Mouse (Mus musculus) layer of hippocampus, adult 2 months (tissue): Measurements from ENCODE around the gene Stac2. TPM values are rescaled to one million over a fixed set of nuclear protein-coding genes. Genes with fewer than 3 reads are reported as not detected.

Experiments
- DNase-seq, 2 experiments: peaks; one replicate each; pipeline ENCODE4 v3.0.0; 2022; ENCODE audit warnings: low spot score in 2 of 2
- H3K27ac ChIP-seq: fragments of 200-600 bp; 2 replicates; pipeline ENCODE4 v1.8.1; 2022
- H3K4me3 ChIP-seq: fragments of 200-600 bp; 2 replicates; pipeline ENCODE4 v1.8.1; 2022; ENCODE audit warnings: mild to moderate bottlenecking
- CTCF ChIP-seq: fragments of 200-600 bp; conservative IDR thresholded peaks from 2 replicates; pipeline ENCODE4 v1.8.1; 2022; ENCODE audit warnings: antibody characterized with exemption, mild to moderate bottlenecking, moderate library complexity
- microRNA-seq, 2 experiments: library from miRNA; unstranded; fragments of <30 nt; microRNA quantifications; one replicate each; pipeline ENCODE4 v1.2.0; 2021
- total RNA-seq, 2 experiments: library from RNA; stranded (reverse); gene quantifications; 2 replicates each; pipeline ENCODE4 v1.2.3; 2021

The Stac2 gene
- total RNA-seq, 2 experiments from 2014 or later, result 50.2 to 50.8 TPM

DNA sequence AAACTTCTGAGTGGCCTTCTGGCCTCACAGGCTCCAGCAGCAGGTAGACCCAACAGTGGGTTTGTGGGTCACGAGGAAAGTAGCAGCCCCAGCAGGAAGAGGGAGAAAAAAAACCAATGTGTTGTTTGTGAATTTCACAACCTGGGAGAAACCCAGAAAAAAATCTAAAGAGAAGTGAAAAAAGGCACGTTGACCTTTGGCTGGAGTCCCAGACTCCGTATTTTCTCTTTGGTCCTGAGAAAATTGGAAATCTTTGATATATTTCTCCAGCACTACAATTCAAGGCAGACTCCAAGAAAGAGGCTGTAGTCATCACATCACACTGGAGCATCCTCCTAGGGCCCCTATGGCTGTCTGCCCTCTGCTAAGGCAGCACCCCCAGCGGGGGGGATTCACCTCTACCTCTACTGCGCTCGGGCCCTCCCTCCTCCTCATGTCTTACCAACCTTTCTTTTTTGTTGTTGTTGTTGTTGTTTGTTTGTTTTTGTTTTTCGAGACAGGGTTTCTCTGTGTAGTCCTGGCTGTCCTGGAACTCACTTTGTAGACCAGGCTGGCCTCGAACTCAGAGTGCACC is 55.8 kb downstream of the Stac2 start:
- Histone ChIP-seq H3K27ac (no peak overlapping the region), H3K4me3 (no peak overlapping the region)
- no peak for DNase-seq
- TF ChIP-seq CTCF, result no peak

DNA sequence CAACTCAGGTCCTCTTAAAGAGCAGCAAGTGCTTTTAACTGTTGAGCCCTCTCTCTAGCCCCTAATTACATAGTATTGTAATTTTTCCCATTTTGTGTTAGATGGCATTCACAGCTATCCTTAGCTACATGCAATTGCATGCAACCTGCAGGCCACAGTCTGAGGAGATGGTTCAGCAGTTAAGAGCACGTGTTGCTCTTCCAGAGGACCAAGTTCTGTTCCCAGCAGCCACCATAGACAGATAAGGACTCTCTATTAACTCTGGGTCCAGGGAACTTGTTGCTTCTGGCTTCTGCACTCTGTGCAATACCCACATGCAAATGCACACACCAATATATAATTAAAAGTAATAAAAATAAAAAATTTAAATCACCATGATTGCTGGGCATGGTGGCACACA is 56.6 kb downstream of the Stac2 start:
- no peak for DNase-seq
- Histone ChIP-seq H3K27ac (no peak overlapping the region), H3K4me3 (no peak overlapping the region)
- no peak for TF ChIP-seq CTCF

DNA sequence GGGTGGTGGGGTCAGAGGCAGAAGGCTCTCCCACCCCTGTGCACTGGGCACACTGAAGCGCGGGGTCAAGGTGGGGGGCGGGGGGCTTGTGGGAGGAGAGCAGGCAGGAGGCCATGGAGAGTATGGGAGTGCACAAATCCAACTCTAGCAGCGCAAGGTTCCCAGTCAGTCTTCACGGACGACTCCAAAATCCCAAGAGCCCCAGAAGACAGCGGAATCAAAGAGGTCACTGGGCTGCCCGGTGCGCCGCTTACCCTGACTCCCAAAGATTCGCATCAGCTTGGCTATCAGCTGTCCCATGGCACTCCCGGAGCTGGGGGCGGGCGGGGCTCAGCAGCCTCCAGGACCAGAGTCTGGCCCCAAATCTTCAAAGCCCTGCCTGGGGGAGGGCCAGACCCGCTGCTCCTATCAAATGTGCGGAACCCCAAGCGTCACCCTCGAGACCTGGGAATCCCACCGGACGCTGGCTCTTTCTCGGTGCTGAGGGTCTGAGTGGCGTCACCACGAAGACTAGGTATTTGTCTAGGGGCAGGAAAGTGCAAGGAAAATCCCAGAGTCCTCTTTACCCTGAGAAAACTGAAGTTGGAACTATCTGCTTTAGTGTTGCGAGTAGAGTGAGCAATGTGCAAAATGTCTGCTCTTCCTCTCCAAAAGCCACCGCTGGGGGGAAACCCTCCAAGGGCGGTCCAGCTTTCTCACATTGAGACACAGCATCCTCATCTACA is 57.5 kb downstream of the Stac2 start, which contains the start of gene Arl5c:
TSS of gene Arl5c (minus strand) at position 618 of the 725 bp plus-strand sequence.
- no peak within 1 kb of the TSS for H3K27ac ChIP-seq
- no peak for DNase-seq
- H3K4me3 ChIP-seq, result peak within 1 kb of the TSS; percentile 60
- TF ChIP-seq CTCF, result peak; percentile 71

- H3K4me3 ChIP-seq, result peak overlapping the region; percentile 60
- H3K27ac ChIP-seq, result no peak overlapping the region
- DNase-seq, result peak in 1 of 2 experiments; percentile 75
- TF ChIP-seq CTCF, result peak; percentile 89
Measured at GRCm38 (mm10) chr11:97994539-97995100, 58.6 kb downstream of the Stac2 start.

- TF ChIP-seq CTCF, result no peak
- Histone ChIP-seq H3K27ac (peak overlapping the region; percentile 95), H3K4me3 (peak overlapping the region; percentile 81)
- peak; percentile 89 to 90 for DNase-seq
Measured at GRCm38 (mm10) chr11:97988530-97989096, 64.6 kb downstream of the Stac2 start.

- peak overlapping the region; percentile 95 for H3K27ac ChIP-seq
- H3K4me3 ChIP-seq, result peak overlapping the region; percentile 81
- DNase-seq, result peak; percentile 95 to 97
- peak; percentile 88 for TF ChIP-seq CTCF
Measured at GRCm38 (mm10) chr11:97987551-97988526, 65.4 kb downstream of the Stac2 start.

- Histone ChIP-seq H3K27ac (peak overlapping the region; percentile 95; the same call in 1 of the 2 replicates), H3K4me3 (peak overlapping the region; percentile 62)
- no peak for DNase-seq
- no peak for TF ChIP-seq CTCF
Measured at GRCm38 (mm10) chr11:97986738-97987465, 66.4 kb downstream of the Stac2 start.

Small RNAs within 50 kb of the gene (microRNA-seq; reads per million reads assigned to microRNA genes)
- gene Gm27597, result 0 reads per million in 2 experiments

Other genes with a start within 250 kb of the Stac2 start
- 10 to 100 TPM; 67.8 to 72.6 TPM for gene B230217C12Rik, start 212.7 kb downstream of the Stac2 start, total RNA-seq
- gene Fbxo47, start 169.3 kb downstream of the Stac2 start, total RNA-seq, result 1 to 10 TPM; 1.2 to 1.8 TPM
- 10 to 100 TPM in 1 of 2 experiments, 1 to 10 TPM in 1; 9.0 to 10.3 TPM for gene Plxdc1, start 67.0 kb downstream of the Stac2 start, total RNA-seq
- 1 to 10 TPM; 1.4 to 1.7 TPM for gene Arl5c, start 57.3 kb downstream of the Stac2 start, total RNA-seq
- 100 to 1,000 TPM; 139 to 142 TPM for gene Cacnb1, start 30.4 kb downstream of the Stac2 start, total RNA-seq
- 100 to 1,000 TPM; 615 to 621 TPM for gene Rpl19, start 26.8 kb downstream of the Stac2 start, total RNA-seq
- 10 to 100 TPM; 33.7 to 34.2 TPM for gene Fbxl20, start 96.9 kb upstream of the Stac2 start, total RNA-seq
- 10 to 100 TPM; 53.4 to 54.5 TPM for gene Med1, start 139.8 kb upstream of the Stac2 start, total RNA-seq
- 10 to 100 TPM; 40.9 to 47.0 TPM for gene Cdk12, start 149.6 kb upstream of the Stac2 start, total RNA-seq